Mouse (Mus musculus): ENCODE measurements around the gene Sema6d.
A peak's percentile ranks its signal among the peaks of the same experiment; 100 is the strongest.

The Sema6d gene

GRCm38 (mm10) chr2:124563759-124564158 lies 474.0 kb downstream of the Sema6d start:
- no peak for DNase-seq

- no peak for DNase-seq
Observed at GRCm38 (mm10) chr2:124573734-124574133, 484.0 kb downstream of the Sema6d start.

GRCm38 (mm10) chr2:124576053-124576452 lies 486.3 kb downstream of the Sema6d start:
- DNase-seq: no peak

- DNase-seq: no peak
Observed at GRCm38 (mm10) chr2:124583561-124583960, 493.8 kb downstream of the Sema6d start.

GRCm38 (mm10) chr2:124592750-124593149 lies 503.0 kb downstream of the Sema6d start:
- DNase-seq: no peak

- DNase-seq: no peak
Observed at GRCm38 (mm10) chr2:124599014-124599413, 509.2 kb downstream of the Sema6d start.

- DNase-seq: no peak
Observed at GRCm38 (mm10) chr2:124601702-124602378, 512.1 kb downstream of the Sema6d start.

GRCm38 (mm10) chr2:124602379-124602913 lies 512.7 kb downstream of the Sema6d start:
- DNase-seq: no peak

GRCm38 (mm10) chr2:124605341-124605740 lies 515.6 kb downstream of the Sema6d start:
- DNase-seq: no peak

- no peak for DNase-seq
Observed at GRCm38 (mm10) chr2:124607986-124608385, 518.2 kb downstream of the Sema6d start.

GRCm38 (mm10) chr2:124608546-124608945 lies 518.8 kb downstream of the Sema6d start:
- no peak for DNase-seq

GRCm38 (mm10) chr2:124609014-124609413 lies 519.2 kb downstream of the Sema6d start:
- no peak for DNase-seq

- peak; percentile 78 for DNase-seq
Observed at GRCm38 (mm10) chr2:124609711-124610585, 520.2 kb downstream of the Sema6d start.

- peak; percentile 21 for DNase-seq
Observed at GRCm38 (mm10) chr2:124610586-124611105, 520.9 kb downstream of the Sema6d start.

- DNase-seq: no peak
Observed at GRCm38 (mm10) chr2:124611226-124611625, 521.5 kb downstream of the Sema6d start.

- no peak for DNase-seq
Observed at GRCm38 (mm10) chr2:124612276-124612675, 522.5 kb downstream of the Sema6d start.

- DNase-seq: no peak
Observed at GRCm38 (mm10) chr2:124612727-124613510, 523.1 kb downstream of the Sema6d start.

- DNase-seq: no peak
Observed at GRCm38 (mm10) chr2:124613671-124614210, 524.0 kb downstream of the Sema6d start.

- DNase-seq: no peak
Observed at GRCm38 (mm10) chr2:124616746-124617145, 527.0 kb downstream of the Sema6d start.

GRCm38 (mm10) chr2:124617440-124617839 lies 527.7 kb downstream of the Sema6d start:
- DNase-seq: no peak

GRCm38 (mm10) chr2:124618091-124618490 lies 528.3 kb downstream of the Sema6d start:
- DNase-seq: no peak

- no peak for DNase-seq
Observed at GRCm38 (mm10) chr2:124618526-124619219, 528.9 kb downstream of the Sema6d start.
